Mouse (Mus musculus): ENCODE data around the gene Fam227b.

Gene Fam227b

GRCm38 (mm10) chr2:126006088-126006487 is 145.7 kb downstream of the Fam227b start:
- DNase-seq (ENCODE audit: low spot score in 2 of 2): peak; percentile 19 to 50

DNA sequence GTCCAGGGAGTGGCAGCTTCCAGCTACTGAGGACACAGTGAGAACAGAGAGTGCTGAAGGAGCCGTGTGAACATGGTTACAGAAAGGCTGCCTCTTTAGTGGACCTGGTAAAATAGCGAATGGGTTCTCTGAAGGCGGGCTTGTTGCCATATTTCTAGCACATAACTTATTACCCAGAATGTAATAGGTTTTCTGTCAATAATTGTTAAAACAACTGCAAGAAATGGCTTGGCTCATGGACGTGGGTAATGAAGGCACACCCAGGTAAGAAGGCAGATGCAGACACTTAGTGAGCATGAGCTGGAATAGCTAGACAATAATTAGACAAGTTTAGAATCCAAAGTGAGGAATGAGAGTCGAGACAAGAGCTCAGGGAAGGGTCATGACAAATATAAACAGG is 149.5 kb downstream of the Fam227b start:
- no peak for DNase-seq (ENCODE audit: low spot score in 2 of 2)

DNA sequence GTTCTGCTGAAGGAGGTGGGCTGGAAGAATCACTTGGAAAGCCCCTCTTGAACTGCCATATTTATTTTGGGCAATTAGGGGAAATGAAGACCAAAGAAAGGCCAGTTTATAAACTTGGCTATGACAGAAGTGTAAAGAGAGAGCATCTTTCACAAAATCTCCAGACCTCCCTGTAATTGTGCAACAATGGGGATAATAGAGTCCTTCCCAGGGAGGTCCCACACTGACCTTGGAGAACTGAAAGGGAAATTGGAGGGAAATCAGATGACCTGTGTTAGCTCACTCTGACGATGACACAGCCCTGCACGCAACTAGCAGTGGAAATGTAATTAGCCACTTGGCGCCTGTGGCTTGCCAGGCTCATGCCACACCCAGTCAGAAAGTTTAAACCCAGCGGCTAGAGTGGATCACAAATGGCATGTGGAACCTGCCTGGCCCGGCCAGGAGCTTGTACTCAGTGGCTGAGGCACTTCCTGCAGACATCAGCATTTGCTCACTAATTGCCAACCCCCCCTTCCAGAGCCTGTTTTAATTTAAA is 175.9 kb downstream of the Fam227b start:
- peak in 1 of 2 experiments; percentile 3 for DNase-seq (ENCODE audit: low spot score in 2 of 2)

GRCm38 (mm10) chr2:125975206-125975605 is 176.6 kb downstream of the Fam227b start:
- no peak for DNase-seq (ENCODE audit: low spot score in 2 of 2)

DNA sequence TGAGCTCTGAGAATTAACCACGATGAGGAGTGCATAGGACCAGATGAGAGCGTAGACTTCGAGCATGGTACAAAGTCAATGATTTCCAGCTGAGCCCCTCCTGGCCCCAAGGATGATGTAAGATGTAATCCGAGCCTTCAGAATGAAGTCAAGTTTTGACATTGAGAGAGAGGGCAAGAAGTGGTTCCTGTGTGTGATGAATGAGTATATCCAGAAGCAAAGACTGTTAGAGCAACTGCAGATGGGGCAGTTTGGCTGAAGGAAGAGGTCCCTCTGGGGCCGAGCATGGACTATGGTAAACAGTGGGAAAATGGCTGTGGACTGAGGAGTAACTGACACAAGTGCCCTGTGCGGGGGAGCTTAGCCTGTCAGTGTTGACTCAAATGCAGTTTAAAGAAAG is 178.6 kb downstream of the Fam227b start:
- no peak for DNase-seq (ENCODE audit: low spot score in 2 of 2)

DNA sequence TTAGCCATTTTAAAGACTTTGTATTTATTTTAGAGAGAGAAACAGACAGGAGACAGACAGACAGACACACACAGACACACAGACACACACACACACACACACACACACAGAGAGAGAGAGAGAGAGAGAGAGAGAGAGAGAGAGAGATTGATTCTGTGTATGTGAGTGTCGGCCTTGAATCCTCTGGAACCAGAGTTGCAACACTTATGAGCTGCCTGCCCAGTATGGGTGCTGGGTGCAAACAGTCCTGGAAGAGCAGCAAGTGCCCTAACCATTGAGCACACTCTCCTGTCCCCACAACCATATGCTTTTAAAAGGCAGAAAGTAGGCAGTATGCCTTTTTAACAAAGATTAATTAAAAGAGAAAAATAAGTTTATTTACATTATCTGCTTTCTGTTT is 183.0 kb downstream of the Fam227b start:
- DNase-seq (ENCODE audit: low spot score in 2 of 2): no peak

DNA sequence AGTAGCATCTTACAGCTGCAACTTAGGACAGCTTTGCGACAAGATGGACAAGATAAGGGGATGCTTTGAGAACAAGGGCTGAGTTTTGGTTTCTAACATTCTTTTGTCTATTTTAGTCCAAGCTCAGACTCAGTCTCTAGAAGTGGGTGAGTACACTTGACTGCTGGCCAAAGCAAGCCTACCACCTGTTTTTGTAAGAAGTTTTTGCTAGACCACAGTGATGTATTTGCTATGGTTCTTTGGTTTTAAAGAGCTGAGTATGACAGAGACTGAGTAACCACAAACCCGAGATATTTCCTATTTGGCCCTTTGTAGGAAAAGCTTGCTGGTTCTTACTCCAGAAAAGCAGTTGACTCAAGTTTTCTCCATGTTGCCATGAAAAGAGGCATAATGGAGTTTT is 203.6 kb downstream of the Fam227b start:
- no peak for DNase-seq (ENCODE audit: low spot score in 2 of 2)

DNA sequence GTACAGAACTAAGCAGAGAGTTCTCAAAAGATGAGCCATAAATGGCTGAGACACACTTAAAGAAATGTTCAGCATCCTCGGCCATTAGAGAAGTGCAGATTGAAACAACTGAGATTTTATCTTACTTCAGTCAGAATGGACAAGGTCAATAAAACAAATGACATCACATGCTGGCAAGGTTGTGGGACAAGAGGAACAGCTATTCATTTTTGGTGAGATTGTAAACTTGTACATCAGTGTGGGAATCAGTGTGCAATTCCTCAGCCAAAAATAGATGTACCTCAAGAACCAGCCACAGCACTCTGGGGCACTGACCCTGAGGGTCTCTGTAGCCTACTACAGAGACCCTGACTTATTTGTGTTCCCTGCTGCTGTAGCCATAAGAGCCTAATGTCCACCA is 208.5 kb downstream of the Fam227b start:
- DNase-seq (ENCODE audit: low spot score in 2 of 2): no peak

GRCm38 (mm10) chr2:125941111-125941785 is 210.6 kb downstream of the Fam227b start:
- no peak for DNase-seq (ENCODE audit: low spot score in 2 of 2)

DNA sequence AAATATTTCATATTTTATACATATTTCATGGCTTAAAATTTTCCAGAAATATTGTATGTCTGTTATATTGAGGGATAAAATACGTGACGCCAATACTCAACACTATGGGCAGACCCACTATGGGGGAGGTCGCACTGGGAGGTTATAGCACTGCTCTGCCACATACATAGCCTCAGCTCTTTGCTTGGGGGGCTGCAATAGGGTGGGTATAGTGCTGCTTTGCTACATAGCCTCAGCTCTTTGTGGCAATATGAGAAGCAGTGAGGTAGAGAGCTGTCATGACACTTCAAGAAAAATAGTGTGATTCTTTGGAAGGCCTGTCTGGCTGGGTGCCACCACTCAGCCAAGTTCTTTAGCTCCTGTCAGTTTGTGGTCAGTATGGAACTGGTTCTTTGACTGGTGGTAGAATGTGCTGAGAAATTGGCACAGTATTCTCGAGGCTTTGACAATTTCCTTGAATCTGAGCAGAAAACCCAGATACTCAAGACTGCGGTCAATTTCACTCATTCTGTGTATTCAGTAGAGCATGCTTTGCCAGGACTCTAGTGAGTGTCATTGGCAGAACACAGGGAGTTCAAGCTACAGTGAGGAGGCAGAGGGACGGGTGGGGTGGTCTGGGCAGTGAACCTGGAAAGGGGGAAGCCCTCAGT is 212.7 kb downstream of the Fam227b start:
- DNase-seq (ENCODE audit: low spot score in 2 of 2): no peak

DNA sequence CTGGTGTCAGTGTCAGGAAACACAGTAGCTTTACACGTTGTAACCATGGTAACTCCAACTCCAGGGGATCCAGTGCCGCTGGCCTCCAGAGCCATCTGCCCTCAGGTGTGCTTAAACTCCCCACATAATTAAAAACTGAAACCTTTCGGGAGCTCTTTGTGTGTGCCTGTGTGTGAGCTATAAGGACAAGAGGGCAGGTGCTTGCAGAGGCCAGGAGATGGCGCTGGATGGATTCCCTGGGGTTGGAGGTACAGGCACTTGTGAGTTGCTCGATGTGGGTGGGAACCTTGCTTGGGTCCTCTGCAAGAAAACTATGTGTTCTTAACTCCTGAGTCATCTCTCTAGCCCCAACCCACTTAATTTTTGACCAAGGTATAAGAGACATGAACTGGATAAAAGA is 215.4 kb downstream of the Fam227b start:
- DNase-seq (ENCODE audit: low spot score in 2 of 2): no peak

- no peak for DNase-seq (ENCODE audit: low spot score in 2 of 2)
Measured at GRCm38 (mm10) chr2:125933977-125934376, 217.8 kb downstream of the Fam227b start.

All from urinary bladder, adult 18-20 months (tissue).